Mouse (Mus musculus): ENCODE results near the gene Zfp330.

Zfp330 gene

GRCm38 (mm10) chr8:82774093-82774422 lies at the start of gene Zfp330:
TSS of gene Zfp330 (minus strand) at chr8:82774160.
- DNase-seq (ENCODE audit: low read depth, low spot score), result peak; percentile 96

- DNase-seq (ENCODE audit: low read depth, low spot score), result no peak
These were observed 4.0 kb upstream of the Zfp330 start for GRCm38 (mm10) chr8:82777945-82778344.

- DNase-seq (ENCODE audit: low read depth, low spot score), result no peak
These were observed 3.4 kb upstream of the Zfp330 start for GRCm38 (mm10) chr8:82777406-82777805.

GRCm38 (mm10) chr8:82774482-82774881 lies 522 bp upstream of the Zfp330 start:
- DNase-seq (ENCODE audit: low read depth, low spot score), result peak; percentile 68

GRCm38 (mm10) chr8:82773332-82774092 lies 448 bp downstream of the Zfp330 start:
- peak; percentile 47 for DNase-seq (ENCODE audit: low read depth, low spot score)

- no peak for DNase-seq (ENCODE audit: low read depth, low spot score)
These were observed 3.1 kb downstream of the Zfp330 start for GRCm38 (mm10) chr8:82770886-82771285.

- DNase-seq (ENCODE audit: low read depth, low spot score), result peak; percentile 54
These were observed 14.9 kb downstream of the Zfp330 start for GRCm38 (mm10) chr8:82759071-82759470.

GRCm38 (mm10) chr8:82754946-82755345 lies 19.0 kb downstream of the Zfp330 start:
- DNase-seq (ENCODE audit: low read depth, low spot score), result no peak

GRCm38 (mm10) chr8:82746617-82747016 lies 27.3 kb downstream of the Zfp330 start:
- no peak for DNase-seq (ENCODE audit: low read depth, low spot score)

GRCm38 (mm10) chr8:82743905-82744904 lies 29.8 kb downstream of the Zfp330 start:
- DNase-seq (ENCODE audit: low read depth, low spot score), result peak; percentile 54

Measured in CD4-positive helper T cell, adult 2 months (primary cell).